In the genomic region with DNA sequence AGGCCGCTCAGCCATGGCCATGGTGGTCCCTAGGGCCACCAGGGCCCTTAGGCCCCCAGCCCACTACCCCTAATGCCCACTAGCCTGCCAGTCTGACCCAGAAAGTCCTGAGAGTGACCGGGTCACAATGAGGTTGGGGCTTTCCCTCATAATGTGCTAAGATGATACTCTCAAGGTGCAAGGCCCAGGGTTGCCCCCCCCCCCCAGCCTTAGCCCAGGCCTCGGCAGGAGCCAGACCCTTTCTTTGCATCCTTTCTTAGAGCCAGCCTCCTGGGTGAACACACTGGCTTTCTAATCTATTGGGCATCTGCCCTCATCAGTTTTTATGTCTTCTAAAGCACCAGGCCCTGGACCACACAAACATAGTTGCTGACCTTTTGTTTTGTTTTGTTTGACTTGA, we compare ENCODE assay signal across 29 mouse cellular contexts. TPM values are rescaled to one million over a fixed set of nuclear protein-coding genes. Genes with fewer than 3 reads are reported as not detected.
"Had no signal": no experiment of that assay in that cellular context is flagged by ENCODE, and none has a peak within 500 bp of the region (broad histone marks: within the 10 kb centered on the region; RNA-seq: fewer than 3 reads in every experiment).

A gene (minus strand): TSS at position 101 of the 400 bp plus-strand sequence.

- H3K9me3 ChIP-seq: heart, embryonic 12.5 days; hindbrain, embryonic 13.5 days; hindbrain, embryonic 15.5 days; intestine, embryonic 15.5 days had no signal

- H3K27ac ChIP-seq: gastrocnemius, adult 2 months; heart, embryonic 10.5 days; hindbrain, embryonic 13.5 days; hindbrain, embryonic 15.5 days; intestine, embryonic 15.5 days; layer of hippocampus, adult 2 months; left cerebral cortex, adult 2 months; limb, embryonic 10.5 days; limb, embryonic 12.5 days had no signal

- DNase-seq: gastrocnemius, adult 2 months; gastrocnemius, postnatal 10 days; gastrocnemius, postnatal 36 days; heart, adult 18-20 months; heart, postnatal 10 days; heart, postnatal 4 days; kidney, adult 18-20 months; kidney, adult 8-10 months; kidney, postnatal 10 days; kidney, postnatal 25 days; kidney, postnatal 4 days; liver had no signal

- ATAC-seq: inflammation-experienced regulatory T-cells, adult 6 months; intestine, embryonic 15.5 days; intestine, postnatal 0 days had no signal

- H3K4me1 ChIP-seq: heart, embryonic 10.5 days; heart, embryonic 12.5 days; hindbrain, embryonic 13.5 days; hindbrain, embryonic 15.5 days; intestine, embryonic 15.5 days; limb, embryonic 12.5 days had no signal

- H3K9ac ChIP-seq: heart, embryonic 12.5 days; hindbrain, embryonic 13.5 days; hindbrain, embryonic 15.5 days; intestine, embryonic 15.5 days; limb, embryonic 12.5 days had no signal

- H3K4me3 ChIP-seq: gastrocnemius, adult 2 months; heart, embryonic 10.5 days; heart, embryonic 12.5 days; hindbrain, embryonic 13.5 days; hindbrain, embryonic 15.5 days; intestine, embryonic 15.5 days; layer of hippocampus, adult 2 months; left cerebral cortex, adult 2 months; limb, embryonic 10.5 days; limb, embryonic 12.5 days had no signal

- H3K4me2 ChIP-seq: heart, embryonic 12.5 days; hindbrain, embryonic 13.5 days; hindbrain, embryonic 15.5 days; intestine, embryonic 15.5 days; limb, embryonic 12.5 days; liver, embryonic 11.5 days had no signal

- H3K27me3 ChIP-seq: hindbrain, embryonic 13.5 days; hindbrain, embryonic 15.5 days; intestine, embryonic 15.5 days; limb, embryonic 12.5 days had no signal

RNA-seq across cellular contexts. Expression of the gene that starts here (rescaled TPM):
- total RNA-seq: gastrocnemius, adult 2 months; gastrocnemius, postnatal 10 days; gastrocnemius, postnatal 36 days; granulocyte monocyte progenitor cell, adult 5-6 weeks; heart, adult 18-20 months; heart, adult 8-10 months; heart, postnatal 10 days; heart, postnatal 25 days; heart, postnatal 4 days had no signal
- polyA plus RNA-seq: heart, embryonic 10.5 days; heart, embryonic 12.5 days; heart, embryonic 14.5 days; heart, embryonic 16.5 days; inflammation-experienced regulatory T-cells, adult 6 months; intestine, embryonic 15.5 days; intestine, postnatal 0 days; limb, embryonic 10.5 days; liver, embryonic 11.5 days had no signal
